Mouse (Mus musculus): ENCODE results near the gene Rd3. TPM values are rescaled to one million over a fixed set of nuclear protein-coding genes. Genes with fewer than 3 reads are reported as not detected.

Gene Rd3
- total RNA-seq (2012; rRNA removed) (not detected in 2 replicates), polyA plus RNA-seq (2012; ENCODE audit: insufficient read depth in 1 of 2, insufficient read length in 2 of 2, low read depth in 1 of 2, low replicate concordance in 2 of 2, missing spikeins in 1 of 2) (not detected)

DNA sequence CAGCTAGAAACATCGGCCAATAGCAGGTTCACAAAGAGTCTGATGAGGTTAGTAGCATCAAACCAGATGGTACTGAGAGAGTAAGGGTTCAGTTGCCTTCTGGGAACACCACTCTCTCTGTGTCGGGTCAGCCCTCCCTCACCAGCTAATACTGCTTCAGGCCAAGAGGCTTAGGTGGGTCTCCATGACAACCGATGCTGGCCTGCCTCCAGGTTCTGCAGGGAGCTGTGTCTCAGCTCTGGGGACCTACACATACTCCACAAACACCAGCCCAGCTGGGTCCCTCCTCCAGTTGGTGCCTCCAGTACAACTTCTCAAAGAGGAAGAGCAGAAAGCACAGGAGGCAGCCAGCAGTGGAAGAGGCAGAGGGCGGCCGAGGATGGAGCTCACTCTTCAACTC is at the start of gene Rd3:
TSS of gene Rd3 (plus strand) at position 184 of the 400 bp plus-strand sequence.
- Histone ChIP-seq H3K4me1 (ENCODE audit: control insufficient read depth in 1 of 2, insufficient read depth in 2 of 2, low read length in 2 of 2) (no peaks in the 10 kb centered on the region), H3K4me3 (ENCODE audit: control insufficient read depth in 1 of 2, insufficient read depth in 1 of 2, low read depth in 2 of 2, low read length in 2 of 2) (no peak within 1 kb of the TSS), H3K79me2 (ENCODE audit: control insufficient read depth, insufficient read depth, low read length, poor library complexity) (no peaks in the 10 kb centered on the region), H3K9me3 (replicated peaks; ENCODE audit: insufficient read depth, low read length) (no peaks in the 10 kb centered on the region), H3K27me3 (ENCODE audit: control insufficient read depth in 1 of 2, insufficient read depth in 2 of 2, low read length in 2 of 2) (peaks cover 0 to 11% of the 10 kb centered on the region in 2 experiments; a peak in 3 of 4 replicates), H3K36me3 (ENCODE audit: control insufficient read depth in 1 of 2, insufficient read depth in 2 of 2, low read length in 2 of 2) (no peaks in the 10 kb centered on the region), H3K9ac (ENCODE audit: control insufficient read depth, low read depth, low read length, poor library complexity, severe bottlenecking) (no peak within 1 kb of the TSS), H3K27ac (ENCODE audit: control insufficient read depth, low read depth, low read length) (no peak within 1 kb of the TSS)
- DNase-seq (ENCODE audit: low read depth, low spot score) = peak; percentile 10
- TF ChIP-seq ELF1 (IDR thresholded peaks at IDR 0.05; ENCODE audit: low read depth, low read length) = no peak
- no peak for TF ChIP-seq MAFK (IDR thresholded peaks at IDR 0.05; ENCODE audit: borderline replicate concordance, low read depth, low read length)
- TF ChIP-seq ZNF384 (IDR thresholded peaks at IDR 0.05; ENCODE audit: low read depth, low read length) = no peak
- no peak for TF ChIP-seq POLR2A (IDR thresholded peaks at IDR 0.05; ENCODE audit: control insufficient read depth in 1 of 2, insufficient read depth in 1 of 2, low read depth in 1 of 2, low read length in 2 of 2, poor library complexity in 1 of 2)
- TF ChIP-seq RAD21 (IDR thresholded peaks at IDR 0.05; ENCODE audit: low read depth, low read length) = no peak
- no peak for TF ChIP-seq MEF2A (IDR thresholded peaks at IDR 0.05; ENCODE audit: extremely low read depth, insufficient replicate concordance, low read depth, low read length, poor library complexity, severe bottlenecking)
- TF ChIP-seq EP300 (IDR thresholded peaks at IDR 0.05; ENCODE audit: low read depth in 1 of 2, low read length in 2 of 2) = no peak
- no peak for TF ChIP-seq HCFC1 (IDR thresholded peaks at IDR 0.05; ENCODE audit: low read depth, low read length)
- no peak for TF ChIP-seq MYB (IDR thresholded peaks at IDR 0.05; ENCODE audit: low read depth, low read length)
- TF ChIP-seq ZC3H11A (IDR thresholded peaks at IDR 0.05; ENCODE audit: low read depth, low read length) = no peak
- TF ChIP-seq ZMIZ1 (IDR thresholded peaks at IDR 0.05; ENCODE audit: low read depth, low read length) = no peak
- no peak for TF ChIP-seq BHLHE40 (IDR thresholded peaks at IDR 0.05; ENCODE audit: borderline replicate concordance, low read depth, low read length)
- no peak for TF ChIP-seq SIN3A (IDR thresholded peaks at IDR 0.05; ENCODE audit: low read length)
- no peak for TF ChIP-seq SMC3 (IDR thresholded peaks at IDR 0.05; ENCODE audit: low read depth, low read length)
- TF ChIP-seq MXI1 (IDR thresholded peaks at IDR 0.05; ENCODE audit: low read depth, low read length) = no peak
- no peak for TF ChIP-seq GABPA (IDR thresholded peaks at IDR 0.05; ENCODE audit: low read depth, low read length)

DNA sequence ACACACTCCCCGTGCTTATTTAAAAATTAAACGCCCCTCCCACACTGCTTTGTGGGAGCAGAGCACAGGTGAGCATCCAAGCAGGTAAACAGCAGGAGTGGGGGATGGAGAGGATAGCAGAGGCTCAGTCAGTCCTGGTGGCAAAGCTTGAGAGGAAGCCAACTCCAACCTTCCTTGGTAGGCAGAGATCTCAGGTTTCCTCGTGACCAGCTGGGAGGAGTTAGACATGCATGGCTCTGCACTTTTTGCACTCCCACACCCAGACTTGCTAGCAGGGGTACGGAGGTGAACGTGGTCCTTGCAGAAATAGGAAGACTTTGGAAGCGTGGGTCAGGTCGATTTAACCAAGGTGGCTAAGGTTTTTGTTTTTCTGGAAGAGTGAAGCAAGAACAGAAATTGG is 48.8 kb upstream of the Rd3 start:
- no peak for DNase-seq (ENCODE audit: low read depth, low spot score)
- H3K4me1 ChIP-seq (ENCODE audit: control insufficient read depth in 1 of 2, insufficient read depth in 2 of 2, low read length in 2 of 2) = no peaks in the 10 kb centered on the region
- H3K9me3 ChIP-seq (replicated peaks; ENCODE audit: insufficient read depth, low read length) = no peaks in the 10 kb centered on the region
- no peak overlapping the region for H3K9ac ChIP-seq (ENCODE audit: control insufficient read depth, low read depth, low read length, poor library complexity, severe bottlenecking)
- H3K27me3 ChIP-seq (ENCODE audit: control insufficient read depth in 1 of 2, insufficient read depth in 2 of 2, low read length in 2 of 2) = peaks cover 7 to 13% of the 10 kb centered on the region in 2 experiments
- H3K36me3 ChIP-seq (ENCODE audit: control insufficient read depth in 1 of 2, insufficient read depth in 2 of 2, low read length in 2 of 2) = no peaks in the 10 kb centered on the region
- H3K79me2 ChIP-seq (ENCODE audit: control insufficient read depth, insufficient read depth, low read length, poor library complexity) = no peaks in the 10 kb centered on the region
- H3K4me3 ChIP-seq (ENCODE audit: control insufficient read depth in 1 of 2, insufficient read depth in 1 of 2, low read depth in 2 of 2, low read length in 2 of 2) = no peak overlapping the region
- TF ChIP-seq MAX (IDR thresholded peaks at IDR 0.05; ENCODE audit: low read length) (no peak), MYC (IDR thresholded peaks at IDR 0.05; ENCODE audit: low read depth, low read length) (no peak), MYB (IDR thresholded peaks at IDR 0.05; ENCODE audit: low read depth, low read length) (no peak), E2F4 (IDR thresholded peaks at IDR 0.05; ENCODE audit: borderline replicate concordance, low read depth, low read length) (no peak), POLR2A (IDR thresholded peaks at IDR 0.05; ENCODE audit: control insufficient read depth in 1 of 2, insufficient read depth in 1 of 2, low read depth in 1 of 2, low read length in 2 of 2, poor library complexity in 1 of 2) (no peak), BHLHE40 (IDR thresholded peaks at IDR 0.05; ENCODE audit: borderline replicate concordance, low read depth, low read length) (no peak), JUND (IDR thresholded peaks at IDR 0.05; ENCODE audit: low read depth, low read length) (no peak), USF2 (IDR thresholded peaks at IDR 0.05; ENCODE audit: borderline replicate concordance in 1 of 2, insufficient read depth in 1 of 2, low read depth in 1 of 2, low read length in 2 of 2) (no peak), GATA1 (IDR thresholded peaks at IDR 0.05; ENCODE audit: low read depth, low read length) (no peak), TAL1 (IDR thresholded peaks at IDR 0.05; ENCODE audit: low read length) (no peak), HCFC1 (IDR thresholded peaks at IDR 0.05; ENCODE audit: low read depth, low read length) (no peak)
- H3K27ac ChIP-seq (ENCODE audit: control insufficient read depth, low read depth, low read length) = no peak overlapping the region

Data from MEL (cell line).